Mouse (Mus musculus) bone marrow macrophage, adult 2 months (primary cell): ENCODE measurements around the gene Psmd2.

Source experiments
- CTCF ChIP-seq: IDR thresholded peaks from 2 replicates; pipeline ENCODE4 v1.5.1; 2012; ENCODE audit warnings: low read depth, mild to moderate bottlenecking, low read length, moderate library complexity
- POLR2A ChIP-seq: IDR thresholded peaks from 2 replicates; pipeline ENCODE4 v1.6.1; 2012; ENCODE audit warnings: mild to moderate bottlenecking, low read depth, low read length, borderline replicate concordance

DNA sequence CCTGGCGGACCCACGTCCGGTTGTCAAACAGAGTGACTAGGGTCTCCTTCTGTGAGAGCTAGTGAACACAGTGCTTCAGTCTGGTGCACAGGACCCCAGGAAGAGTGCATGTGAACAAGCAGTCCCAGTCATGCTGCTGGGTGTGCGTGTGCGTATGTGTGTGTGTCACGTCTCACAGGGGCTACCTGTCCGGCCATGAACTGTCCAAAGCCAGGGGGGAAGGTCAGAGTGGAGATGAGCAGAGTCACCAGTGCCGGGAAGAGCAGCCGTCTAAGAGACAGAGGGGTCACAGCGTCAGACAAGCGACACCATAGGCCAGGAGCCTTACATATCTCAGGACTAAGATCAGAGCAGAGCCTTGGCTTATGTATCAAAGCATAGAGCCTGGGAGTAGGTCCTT is 58.9 kb downstream of the Psmd2 start:
- TF ChIP-seq POLR2A (no peak), CTCF (no peak)
